Mouse (Mus musculus) spleen, adult 2 months (tissue): Measurements from ENCODE around the gene Amy2a1. TPM values are rescaled to one million over a fixed set of nuclear protein-coding genes. Genes with fewer than 3 reads are reported as not detected.
"Not testable (repeated sequence)": the region's sequence is repeated elsewhere in the genome, so short reads cannot be mapped to it uniquely, and the experiment has no call there.

Source experiments
- DNase-seq, 2 experiments: peaks; one replicate each; pipeline versions ENCODE4 v3.0.0 to v3.0.0-alpha.2; 2012 to 2021; ENCODE audit warnings: low spot score in 2 of 2, low read depth in 1 of 2
- H3K27ac ChIP-seq: fragments of 200-500 bp; 2 replicates; pipeline ENCODE4 v1.5.1; 2012; ENCODE audit warnings: low read length, inconsistent platforms; ENCODE audit not compliant: insufficient read depth
- H3K27me3 ChIP-seq: fragments of 200-500 bp; 2 replicates; pipeline ENCODE4 v1.6.1; 2012; ENCODE audit warnings: mild to moderate bottlenecking, moderate library complexity, low read length, inconsistent platforms; ENCODE audit not compliant: control insufficient read depth, insufficient read depth
- H3K36me3 ChIP-seq: fragments of 200-500 bp; 2 replicates; pipeline ENCODE4 v1.6.1; 2012; ENCODE audit warnings: mild to moderate bottlenecking, low read length, inconsistent platforms; ENCODE audit not compliant: control insufficient read depth, insufficient read depth
- H3K4me1 ChIP-seq: fragments of 200-500 bp; 2 replicates; pipeline ENCODE4 v1.6.1; 2011; ENCODE audit warnings: inconsistent platforms; ENCODE audit not compliant: control insufficient read depth, insufficient read depth, insufficient read length
- H3K4me3 ChIP-seq: fragments of 200-500 bp; 2 replicates; pipeline ENCODE4 v1.5.1; 2011; ENCODE audit warnings: mild to moderate bottlenecking, inconsistent platforms; ENCODE audit not compliant: insufficient read depth, insufficient read length; ENCODE audit errors: extremely low read depth
- CTCF ChIP-seq: fragments of 200-500 bp; IDR thresholded peaks from 2 replicates; pipeline ENCODE4 v1.5.1; 2011; ENCODE audit warnings: mild to moderate bottlenecking, inconsistent platforms; ENCODE audit not compliant: insufficient read depth, insufficient read length, insufficient replicate concordance; ENCODE audit errors: extremely low read depth
- POLR2A ChIP-seq: fragments of 200-500 bp; IDR thresholded peaks from 2 replicates; pipeline ENCODE4 v1.6.1; 2011; ENCODE audit warnings: low read depth, low read length, inconsistent platforms
- WGBS: fragments of 180-500 bp; shearing (Covaris S2); methylation state at CpG from one replicate; pipeline ENCODE4 v1.1.7; 2018; 5-methylcytosine and 5-hydroxymethylcytosine counted together
- polyA plus RNA-seq: library from polyadenylated mRNA; depleted of rRNA; stranded (reverse); fragments of >200 nt; gene quantifications from 2 replicates; pipeline ENCODE4 v1.2.3, GENCODE M21; 2012; rRNA removed

Amy2a1 gene
- polyA plus RNA-seq = 332 TPM in 1 of 2 replicates, not detected in the other

GRCm38 (mm10) chr3:113532328-113532727, at the start of gene Amy2a1:
Gene Amy2a1 (minus strand): TSS chr3:113532428.
- DNase-seq, H3K4me1 ChIP-seq, H3K36me3 ChIP-seq, H3K4me3 ChIP-seq, H3K27me3 ChIP-seq, H3K27ac ChIP-seq: not testable (repeated sequence)
- WGBS = 76% methylated on average over 3 of the region's 3 CpGs

GRCm38 (mm10) chr3:113574578-113574977, 42.4 kb upstream of the Amy2a1 start:
- H3K4me1 ChIP-seq = no peaks in the 10 kb centered on the region
- H3K27ac ChIP-seq = no peak overlapping the region
- WGBS = 82% methylated on average over 4 of the region's 4 CpGs
- no peaks in the 10 kb centered on the region for H3K27me3 ChIP-seq
- no peak for DNase-seq
- TF ChIP-seq POLR2A (no peak), CTCF (no peak)
- H3K36me3 ChIP-seq = no peaks in the 10 kb centered on the region
- no peak overlapping the region for H3K4me3 ChIP-seq

- DNase-seq = no peak
- WGBS = 83% methylated on average over 2 of the region's 2 CpGs
- H3K36me3 ChIP-seq = no peaks in the 10 kb centered on the region
- no peak overlapping the region for H3K4me3 ChIP-seq
- no peaks in the 10 kb centered on the region for H3K4me1 ChIP-seq
- H3K27me3 ChIP-seq = no peaks in the 10 kb centered on the region
- no peak for TF ChIP-seq POLR2A
- TF ChIP-seq CTCF = no peak
- H3K27ac ChIP-seq = no peak overlapping the region
Measured at GRCm38 (mm10) chr3:113574138-113574537, 41.9 kb upstream of the Amy2a1 start.

- H3K27ac ChIP-seq = no peak overlapping the region
- no peak for DNase-seq
- no peak for TF ChIP-seq POLR2A
- TF ChIP-seq CTCF = no peak
Measured at GRCm38 (mm10) chr3:113572158-113572557, 39.9 kb upstream of the Amy2a1 start.

GRCm38 (mm10) chr3:113539692-113540091, 7.5 kb upstream of the Amy2a1 start:
- no peak overlapping the region for H3K27ac ChIP-seq
- TF ChIP-seq POLR2A = no peak
- TF ChIP-seq CTCF = no peak
- no peaks in the 10 kb centered on the region for H3K4me1 ChIP-seq
- H3K27me3 ChIP-seq = no peaks in the 10 kb centered on the region
- DNase-seq = no peak
- no peaks in the 10 kb centered on the region for H3K36me3 ChIP-seq
- no peak overlapping the region for H3K4me3 ChIP-seq

More at GRCm38 (mm10) chr3:113572158-113572557, 39.9 kb upstream of the Amy2a1 start:
- Histone ChIP-seq H3K27me3 (no peaks in the 10 kb centered on the region), H3K36me3 (no peaks in the 10 kb centered on the region), H3K4me3 (no peak overlapping the region), H3K4me1 (no peaks in the 10 kb centered on the region)
- WGBS = 79% methylated on average over 3 of the region's 3 CpGs

Other genes with a start within 250 kb of the Amy2a1 start
- 218 and 339 TPM in 2 replicates for gene Amy2a4, start 241.0 kb downstream of the Amy2a1 start, polyA plus RNA-seq
- 218 and 339 TPM in 2 replicates for gene Amy2a3, start 208.4 kb downstream of the Amy2a1 start, polyA plus RNA-seq
- 218 and 339 TPM in 2 replicates for gene Amy2a2, start 175.8 kb downstream of the Amy2a1 start, polyA plus RNA-seq
- gene Amy1, start 74.3 kb upstream of the Amy2a1 start, polyA plus RNA-seq = 0.29 and 0.56 TPM in 2 replicates
- gene Rnpc3, start 97.7 kb upstream of the Amy2a1 start, polyA plus RNA-seq = 4.2 and 5.6 TPM in 2 replicates